Mouse (Mus musculus) forebrain, embryonic 11.5 days (tissue): ENCODE data around the gene Kif9. TPM values are rescaled to one million over a fixed set of nuclear protein-coding genes. Genes with fewer than 3 reads are reported as not detected.

Experiments
- ATAC-seq: fragments of 200-750 bp; cut with Nextera tagmentation; replicated peaks from 2 replicates; pipeline ENCODE4 v1.8.0; 2017; ENCODE audit warnings: moderate TSS enrichment; ENCODE audit not compliant: low FRiP score
- DNase-seq: peaks from one replicate; pipeline ENCODE4 v3.0.0-alpha.2; 2017; ENCODE audit warnings: low spot score
- H3K27ac ChIP-seq: fragments of 300-500 bp; sonication (generic); 2 replicates; pipeline ENCODE4 v1.5.1; 2014; ENCODE audit warnings: low read depth, low read length
- H3K27me3 ChIP-seq: fragments of 300-500 bp; sonication (generic); 2 replicates; pipeline ENCODE4 v1.6.1; 2014; ENCODE audit warnings: mild to moderate bottlenecking, low read length, mixed read lengths; ENCODE audit not compliant: control insufficient read depth, insufficient read depth
- H3K36me3 ChIP-seq: fragments of 300-500 bp; sonication (generic); 2 replicates; pipeline ENCODE4 v1.6.1; 2014; ENCODE audit warnings: mild to moderate bottlenecking, low read length, moderate library complexity, mixed read lengths; ENCODE audit not compliant: control insufficient read depth, insufficient read depth
- H3K4me1 ChIP-seq: fragments of 300-500 bp; sonication (generic); replicated peaks from 2 replicates; pipeline ENCODE4 v1.6.1; 2014; ENCODE audit warnings: low read length, mixed read lengths; ENCODE audit not compliant: control insufficient read depth, insufficient read depth
- H3K4me2 ChIP-seq: fragments of 300-500 bp; sonication (generic); 2 replicates; pipeline ENCODE4 v1.6.1; 2014; ENCODE audit warnings: low read depth, mild to moderate bottlenecking, low read length, moderate library complexity, mixed read lengths; ENCODE audit not compliant: severe bottlenecking
- H3K4me3 ChIP-seq: fragments of 300-500 bp; sonication (generic); 2 replicates; pipeline ENCODE4 v1.5.1; 2014; ENCODE audit warnings: low read depth, low read length
- H3K9ac ChIP-seq: fragments of 300-500 bp; sonication (generic); 2 replicates; pipeline ENCODE4 v1.6.1; 2014; ENCODE audit warnings: low read length
- H3K9me3 ChIP-seq: fragments of 300-500 bp; sonication (generic); 2 replicates; pipeline ENCODE4 v1.6.1; 2016; ENCODE audit warnings: low read length, mixed read lengths; ENCODE audit not compliant: control insufficient read depth
- WGBS: fragments of 180-500 bp; shearing (Covaris S2); extraction: QIAGEN DNeasy Blood & Tissue Kit; methylation state at CpG from one replicate; pipeline ENCODE4 v1.1.7; 2014; 5-methylcytosine and 5-hydroxymethylcytosine counted together
- polyA plus RNA-seq: library from polyadenylated mRNA; unstranded; fragments of >200 nt; fragmentation: Nextera tagmentation; extraction: Ambion mirVana; gene quantifications from 2 replicates; pipeline ENCODE4 v1.2.1, GENCODE M21; 2014

Gene Kif9
- polyA plus RNA-seq, 1 experiment from 2014 or later, result 0.88 TPM

- Histone ChIP-seq H3K4me3 (no peak overlapping the region), H3K27me3 (no peaks in the 10 kb centered on the region), H3K4me1 (no peaks in the 10 kb centered on the region), H3K4me2 (no peak overlapping the region), H3K27ac (no peak overlapping the region), H3K9me3 (no peaks in the 10 kb centered on the region), H3K36me3 (no peaks in the 10 kb centered on the region), H3K9ac (no peak overlapping the region)
- ATAC-seq (no peak), DNase-seq (no peak)
- WGBS, result 88% methylated on average over 3 of the region's 3 CpGs
Measured at GRCm38 (mm10) chr9:110452523-110452922, 24.2 kb upstream of the Kif9 start.

- H3K9ac ChIP-seq, result no peak overlapping the region
- no peak overlapping the region for H3K4me3 ChIP-seq
- no peak overlapping the region for H3K4me2 ChIP-seq
- H3K36me3 ChIP-seq, result no peaks in the 10 kb centered on the region
- no peak overlapping the region for H3K27ac ChIP-seq
- no peaks in the 10 kb centered on the region for H3K4me1 ChIP-seq
- no peak for DNase-seq
- 77% methylated on average over 3 of the region's 3 CpGs for WGBS
- no peak for ATAC-seq
- no peaks in the 10 kb centered on the region for H3K9me3 ChIP-seq
- H3K27me3 ChIP-seq, result no peaks in the 10 kb centered on the region
Measured at GRCm38 (mm10) chr9:110457926-110458325, 18.8 kb upstream of the Kif9 start.

- no peaks in the 10 kb centered on the region for H3K9me3 ChIP-seq
- no peak overlapping the region for H3K4me3 ChIP-seq
- H3K4me2 ChIP-seq, result no peak overlapping the region
- no peaks in the 10 kb centered on the region for H3K4me1 ChIP-seq
- H3K27me3 ChIP-seq, result no peaks in the 10 kb centered on the region
- ATAC-seq, result no peak
- no peak for DNase-seq
- no peaks in the 10 kb centered on the region for H3K36me3 ChIP-seq
- no peak overlapping the region for H3K27ac ChIP-seq
- H3K9ac ChIP-seq, result no peak overlapping the region
- WGBS, result 82% methylated on average over 2 of the region's 2 CpGs
Measured at GRCm38 (mm10) chr9:110459145-110459727, 17.5 kb upstream of the Kif9 start.

- H3K9ac ChIP-seq, result no peak overlapping the region
- H3K27me3 ChIP-seq, result no peaks in the 10 kb centered on the region
- H3K4me3 ChIP-seq, result no peak overlapping the region
- H3K36me3 ChIP-seq, result no peaks in the 10 kb centered on the region
- H3K4me2 ChIP-seq, result no peak overlapping the region
- no peak for DNase-seq
- H3K27ac ChIP-seq, result no peak overlapping the region
- WGBS, result 92% methylated on average over 18 of the region's 18 CpGs
- ATAC-seq, result no peak
- H3K4me1 ChIP-seq, result no peaks in the 10 kb centered on the region
- H3K9me3 ChIP-seq, result no peaks in the 10 kb centered on the region
Measured at GRCm38 (mm10) chr9:110460884-110461815, 15.6 kb upstream of the Kif9 start.

- no peaks in the 10 kb centered on the region for H3K27me3 ChIP-seq
- no peaks in the 10 kb centered on the region for H3K36me3 ChIP-seq
- DNase-seq (no peak), ATAC-seq (no peak)
- WGBS, result 83% methylated on average over 7 of the region's 7 CpGs
- H3K27ac ChIP-seq, result no peak overlapping the region
- no peaks in the 10 kb centered on the region for H3K4me1 ChIP-seq
- no peak overlapping the region for H3K4me2 ChIP-seq
- no peak overlapping the region for H3K4me3 ChIP-seq
- no peaks in the 10 kb centered on the region; the same call in 1 of the 2 replicates for H3K9me3 ChIP-seq
- H3K9ac ChIP-seq, result no peak overlapping the region
Measured at GRCm38 (mm10) chr9:110462321-110462720, 14.4 kb upstream of the Kif9 start.

GRCm38 (mm10) chr9:110463983-110464591, 12.7 kb upstream of the Kif9 start:
- Histone ChIP-seq H3K4me2 (no peak overlapping the region), H3K27me3 (no peaks in the 10 kb centered on the region), H3K9ac (no peak overlapping the region), H3K4me1 (no peaks in the 10 kb centered on the region), H3K9me3 (no peaks in the 10 kb centered on the region; the same call in 1 of the 2 replicates), H3K36me3 (no peaks in the 10 kb centered on the region), H3K4me3 (no peak overlapping the region), H3K27ac (no peak overlapping the region)
- DNase-seq (no peak), ATAC-seq (no peak)
- WGBS, result 95% methylated on average over 6 of the region's 6 CpGs

- H3K27ac ChIP-seq, result no peak overlapping the region
- WGBS, result 93% methylated on average over 6 of the region's 6 CpGs
- H3K4me1 ChIP-seq, result no peaks in the 10 kb centered on the region
- H3K4me3 ChIP-seq, result no peak overlapping the region
- no peak overlapping the region for H3K9ac ChIP-seq
- no peaks in the 10 kb centered on the region for H3K27me3 ChIP-seq
- H3K4me2 ChIP-seq, result no peak overlapping the region
- ATAC-seq (no peak), DNase-seq (no peak)
- H3K9me3 ChIP-seq, result no peaks in the 10 kb centered on the region; the same call in 1 of the 2 replicates
- no peaks in the 10 kb centered on the region for H3K36me3 ChIP-seq
Measured at GRCm38 (mm10) chr9:110465336-110465735, 11.4 kb upstream of the Kif9 start.

- ATAC-seq (no peak), DNase-seq (no peak)
Measured at GRCm38 (mm10) chr9:110466179-110466578, 10.6 kb upstream of the Kif9 start.

More at GRCm38 (mm10) chr9:110466179-110466578, 10.6 kb upstream of the Kif9 start:
- H3K4me3 ChIP-seq, result no peak overlapping the region
- H3K9ac ChIP-seq, result no peak overlapping the region
- no peak overlapping the region for H3K4me2 ChIP-seq
- H3K4me1 ChIP-seq, result no peaks in the 10 kb centered on the region
- H3K36me3 ChIP-seq, result no peaks in the 10 kb centered on the region
- no peak overlapping the region for H3K27ac ChIP-seq
- WGBS, result 83% methylated on average over 3 of the region's 3 CpGs
- no peaks in the 10 kb centered on the region; the same call in 1 of the 2 replicates for H3K9me3 ChIP-seq
- no peaks in the 10 kb centered on the region for H3K27me3 ChIP-seq
